Mouse (Mus musculus): Measurements from ENCODE around the gene Ap3d1. TPM values are rescaled to one million over a fixed set of nuclear protein-coding genes. Genes with fewer than 3 reads are reported as not detected.

The Ap3d1 gene
- polyA plus RNA-seq, 1 experiment from 2014 or later = 58.9 TPM

DNA sequence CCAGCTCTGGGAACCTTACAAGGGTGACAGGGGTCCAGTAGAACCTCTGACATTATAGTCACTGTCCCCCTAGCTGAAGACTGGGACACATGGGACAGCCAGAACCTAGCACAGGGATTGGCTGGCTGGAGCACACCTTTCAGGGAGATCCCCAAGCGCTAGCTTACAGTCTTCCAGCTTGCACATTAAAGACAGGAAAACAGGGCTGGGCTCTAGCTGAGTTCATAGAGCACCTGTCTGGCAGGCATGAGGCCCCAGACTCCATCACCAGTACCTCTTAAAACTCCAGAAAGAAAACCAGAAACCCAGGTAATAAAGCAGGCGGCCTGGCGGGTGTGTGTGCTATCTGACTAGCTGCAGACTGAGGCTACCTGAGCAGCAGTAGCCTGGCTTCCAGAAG, 68.4 kb downstream of the Ap3d1 start:
- 84% methylated on average over 3 of the region's 3 CpGs for WGBS
- H3K4me1 ChIP-seq (replicated peaks) = peaks cover 60% of the 10 kb centered on the region
- no peaks in the 10 kb centered on the region for H3K27me3 ChIP-seq (replicated peaks)
- ATAC-seq (ENCODE audit: insufficient number of reproducible peaks, low FRiP score) = no peak
- peak overlapping the region; percentile 84 for H3K4me2 ChIP-seq
- peak overlapping the region; percentile 83 for H3K4me3 ChIP-seq
- no peaks in the 10 kb centered on the region for H3K9me3 ChIP-seq (replicated peaks)
- H3K36me3 ChIP-seq = peaks cover 46% of the 10 kb centered on the region
- 0 out of 2 replicates have a peak overlapping the region, but pooled peaks have one; percentile 26 for H3K27ac ChIP-seq (ENCODE audit: poor library complexity, severe bottlenecking)
- peak overlapping the region; percentile 95 for H3K9ac ChIP-seq

DNA sequence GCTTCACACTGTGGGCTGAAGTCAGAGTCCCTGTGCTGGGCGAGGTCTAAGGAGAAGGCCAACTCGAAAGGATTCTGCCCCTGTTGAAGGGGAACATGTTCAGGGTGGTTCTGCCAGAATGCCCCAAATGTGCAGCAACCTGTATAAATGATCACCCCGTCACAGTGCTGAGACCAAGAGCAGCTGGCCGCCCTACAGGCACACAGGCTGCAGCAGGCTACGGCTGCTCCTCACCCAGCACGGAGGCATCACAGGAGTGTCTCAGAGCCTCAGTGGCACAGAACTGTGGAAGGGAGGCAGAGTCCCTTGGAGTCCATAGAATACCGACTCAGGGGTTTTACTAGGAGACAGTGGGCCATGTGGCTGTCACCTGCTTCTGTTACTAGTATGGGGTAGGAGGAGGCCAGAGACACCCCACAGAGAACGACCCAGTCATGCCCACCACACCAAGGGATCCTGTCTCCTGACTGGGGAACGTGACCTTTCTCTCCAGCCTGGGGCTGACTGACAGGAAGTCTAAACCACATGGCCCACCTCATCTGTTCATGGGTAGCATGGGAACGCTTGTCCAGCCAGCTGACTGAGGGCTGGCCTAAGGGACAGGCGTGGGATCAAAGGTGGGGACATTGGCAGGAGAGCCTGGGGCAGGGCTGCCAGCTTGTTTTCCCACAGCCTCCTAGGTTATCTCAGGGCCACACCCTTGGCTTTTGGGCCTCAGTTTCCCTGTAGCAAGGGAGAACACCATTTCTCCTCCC, 70.0 kb downstream of the Ap3d1 start:
- H3K27me3 ChIP-seq (replicated peaks) = no peaks in the 10 kb centered on the region
- H3K4me2 ChIP-seq = no peak overlapping the region
- 0 out of 2 replicates have a peak overlapping the region, but pooled peaks have one; percentile 11 for H3K9ac ChIP-seq
- no peak overlapping the region for H3K27ac ChIP-seq (ENCODE audit: poor library complexity, severe bottlenecking)
- H3K4me3 ChIP-seq = no peak overlapping the region
- H3K4me1 ChIP-seq (replicated peaks) = peaks cover 44% of the 10 kb centered on the region
- no peak for ATAC-seq (ENCODE audit: insufficient number of reproducible peaks, low FRiP score)
- no peaks in the 10 kb centered on the region for H3K9me3 ChIP-seq (replicated peaks)
- WGBS = 80% methylated on average over 11 of the region's 11 CpGs
- H3K36me3 ChIP-seq = peaks cover 62% of the 10 kb centered on the region

DNA sequence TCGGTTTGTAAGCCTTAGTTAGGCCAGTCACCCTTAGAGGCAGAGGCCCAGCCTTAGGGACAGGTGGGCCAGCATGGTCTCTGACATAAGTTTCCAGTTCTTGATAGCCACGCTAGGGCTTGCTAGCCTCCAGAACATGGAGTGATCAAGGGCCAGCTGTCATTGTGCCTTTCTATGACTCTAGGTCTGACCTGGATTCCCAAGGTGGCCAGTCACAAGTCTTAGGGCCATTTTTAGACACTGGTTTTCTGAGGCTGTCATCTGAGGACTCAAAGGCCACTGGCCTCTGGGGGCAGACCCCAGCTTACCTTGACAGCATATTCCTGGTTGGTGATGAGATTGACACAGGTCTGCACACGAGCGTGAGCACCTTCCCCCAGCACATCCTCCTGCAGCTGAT, 70.8 kb downstream of the Ap3d1 start:
- Histone ChIP-seq H3K9me3 (replicated peaks) (no peaks in the 10 kb centered on the region), H3K4me1 (replicated peaks) (peaks cover 50% of the 10 kb centered on the region), H3K27me3 (replicated peaks) (no peaks in the 10 kb centered on the region), H3K27ac (ENCODE audit: poor library complexity, severe bottlenecking) (no peak overlapping the region), H3K4me3 (no peak overlapping the region), H3K9ac (0 out of 2 replicates have a peak overlapping the region, but pooled peaks have one; percentile 11), H3K4me2 (no peak overlapping the region), H3K36me3 (peaks cover 71% of the 10 kb centered on the region)
- 86% methylated on average over 4 of the region's 4 CpGs for WGBS
- ATAC-seq (ENCODE audit: insufficient number of reproducible peaks, low FRiP score) = no peak

DNA sequence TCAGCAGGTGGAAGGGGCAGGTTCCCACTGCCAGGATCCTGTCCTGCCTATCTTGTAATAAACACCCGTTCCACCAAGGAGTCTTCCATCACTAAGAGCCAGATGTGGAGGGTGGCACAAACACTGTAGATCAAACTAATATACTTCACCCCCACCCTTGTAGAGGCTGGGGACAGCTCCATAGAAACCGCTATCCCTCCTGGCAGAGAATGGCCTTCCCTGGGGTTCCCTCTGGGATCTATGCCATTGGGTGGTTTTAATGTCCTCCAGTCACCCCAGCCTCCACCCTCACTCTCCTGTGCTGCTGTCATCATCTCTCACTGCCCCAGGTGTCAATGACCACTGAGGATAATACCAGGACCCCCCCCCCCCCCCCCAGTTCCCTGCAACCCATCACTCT, 71.5 kb downstream of the Ap3d1 start:
- 96% methylated on average over 2 of the region's 2 CpGs for WGBS
- Histone ChIP-seq H3K4me3 (no peak overlapping the region), H3K9me3 (replicated peaks) (no peaks in the 10 kb centered on the region), H3K4me2 (no peak overlapping the region), H3K9ac (0 out of 2 replicates have a peak overlapping the region, but pooled peaks have one; percentile 11), H3K27ac (ENCODE audit: poor library complexity, severe bottlenecking) (no peak overlapping the region), H3K4me1 (replicated peaks) (peaks cover 56% of the 10 kb centered on the region), H3K27me3 (replicated peaks) (no peaks in the 10 kb centered on the region), H3K36me3 (peaks cover 78% of the 10 kb centered on the region)
- ATAC-seq (ENCODE audit: insufficient number of reproducible peaks, low FRiP score) = no peak

DNA sequence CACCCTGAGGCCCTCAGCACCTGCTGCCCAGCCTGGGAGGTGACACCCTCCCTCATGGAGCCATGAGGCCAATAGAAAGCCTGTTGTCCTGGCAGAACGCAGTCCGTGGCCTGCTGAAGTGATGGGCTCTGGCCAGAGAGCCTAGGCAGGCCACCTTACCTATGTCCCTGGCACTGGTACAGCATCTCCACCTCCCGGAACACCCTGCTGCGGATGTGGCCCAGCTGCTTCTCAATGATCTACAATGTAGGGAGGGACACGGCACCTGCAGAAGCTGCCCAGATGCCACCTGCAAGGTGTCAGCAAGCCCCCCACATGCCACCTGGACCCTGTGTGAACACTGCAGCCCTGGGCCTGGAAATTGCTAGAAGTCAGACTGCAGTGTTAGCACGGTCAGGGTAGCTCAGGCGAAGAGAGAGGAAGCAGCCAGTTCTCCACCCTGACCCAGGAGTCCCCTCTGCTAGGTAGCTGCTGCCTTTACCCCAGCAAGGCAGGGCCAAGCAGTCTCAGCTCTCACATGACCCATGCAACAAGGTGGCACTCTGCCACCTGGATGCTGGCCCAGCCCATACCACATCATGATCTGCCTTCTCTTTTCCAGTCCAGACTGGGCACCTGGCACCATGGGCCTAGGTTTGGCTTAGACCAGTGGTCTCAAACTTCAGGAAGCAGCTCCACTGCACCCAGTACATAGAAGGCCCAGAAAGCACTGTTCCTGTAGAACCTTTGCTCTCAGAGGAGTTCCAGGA, 72.2 kb downstream of the Ap3d1 start:
- Histone ChIP-seq H3K9ac (no peak overlapping the region), H3K27ac (ENCODE audit: poor library complexity, severe bottlenecking) (no peak overlapping the region), H3K4me3 (no peak overlapping the region), H3K27me3 (replicated peaks) (no peaks in the 10 kb centered on the region), H3K4me1 (replicated peaks) (peaks cover 61% of the 10 kb centered on the region), H3K4me2 (no peak overlapping the region), H3K36me3 (peaks cover 79% of the 10 kb centered on the region), H3K9me3 (replicated peaks) (no peaks in the 10 kb centered on the region)
- WGBS = 95% methylated on average over 7 of the region's 7 CpGs
- ATAC-seq (ENCODE audit: insufficient number of reproducible peaks, low FRiP score) = no peak

DNA sequence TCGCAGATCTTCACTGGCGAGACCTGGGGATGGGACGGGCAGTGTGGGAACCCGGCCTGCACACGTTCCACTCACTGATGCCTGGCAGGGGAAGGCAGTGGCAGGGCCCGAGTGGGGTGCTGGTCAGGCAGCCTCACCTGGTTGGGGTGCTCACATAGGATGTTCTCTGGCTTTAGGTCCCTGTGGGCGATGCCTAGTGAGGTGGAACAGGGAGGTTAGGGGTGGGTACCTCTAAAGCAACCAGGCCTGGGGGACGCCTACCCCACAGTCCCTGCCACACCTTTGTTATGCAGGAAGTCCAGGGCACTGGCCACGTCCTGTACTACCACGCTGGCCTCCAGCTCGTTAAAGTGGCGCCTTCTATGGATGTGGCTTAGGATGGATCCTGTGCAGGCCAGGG, 73.0 kb downstream of the Ap3d1 start:
- WGBS = 87% methylated on average over 12 of the region's 12 CpGs
- Histone ChIP-seq H3K36me3 (peaks cover 79% of the 10 kb centered on the region), H3K4me1 (replicated peaks) (peaks cover 61% of the 10 kb centered on the region), H3K9ac (no peak overlapping the region; the same call in 1 of the 2 replicates), H3K27ac (ENCODE audit: poor library complexity, severe bottlenecking) (no peak overlapping the region), H3K4me3 (no peak overlapping the region), H3K27me3 (replicated peaks) (no peaks in the 10 kb centered on the region), H3K4me2 (no peak overlapping the region), H3K9me3 (replicated peaks) (no peaks in the 10 kb centered on the region)
- ATAC-seq (ENCODE audit: insufficient number of reproducible peaks, low FRiP score) = no peak

DNA sequence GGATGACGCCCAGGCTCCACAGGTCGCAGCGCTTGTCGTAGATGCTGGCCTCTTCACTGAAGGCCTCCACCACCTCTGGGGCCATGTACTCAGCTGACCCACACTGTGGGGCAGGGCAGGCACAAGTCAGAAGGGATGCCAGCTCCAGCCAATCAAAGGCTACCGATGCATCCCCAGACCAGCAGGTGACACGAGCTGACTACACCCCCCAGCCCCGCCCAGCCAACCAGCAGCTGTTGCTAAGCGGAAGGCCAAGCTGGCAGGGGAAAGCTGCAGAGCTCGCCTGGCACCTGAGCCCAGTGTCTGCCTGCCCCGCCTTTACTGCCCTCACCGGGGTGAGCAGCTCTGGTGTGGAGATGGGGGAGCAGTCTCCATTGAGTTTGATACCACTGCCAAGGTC, 73.5 kb downstream of the Ap3d1 start:
- H3K27ac ChIP-seq (ENCODE audit: poor library complexity, severe bottlenecking) = no peak overlapping the region
- H3K36me3 ChIP-seq = peaks cover 79% of the 10 kb centered on the region
- H3K4me3 ChIP-seq = no peak overlapping the region
- H3K9me3 ChIP-seq (replicated peaks) = no peaks in the 10 kb centered on the region
- 83% methylated on average over 11 of the region's 11 CpGs for WGBS
- H3K9ac ChIP-seq = no peak overlapping the region
- no peak overlapping the region for H3K4me2 ChIP-seq
- H3K27me3 ChIP-seq (replicated peaks) = no peaks in the 10 kb centered on the region
- no peak for ATAC-seq (ENCODE audit: insufficient number of reproducible peaks, low FRiP score)
- peaks cover 61% of the 10 kb centered on the region for H3K4me1 ChIP-seq (replicated peaks)

DNA sequence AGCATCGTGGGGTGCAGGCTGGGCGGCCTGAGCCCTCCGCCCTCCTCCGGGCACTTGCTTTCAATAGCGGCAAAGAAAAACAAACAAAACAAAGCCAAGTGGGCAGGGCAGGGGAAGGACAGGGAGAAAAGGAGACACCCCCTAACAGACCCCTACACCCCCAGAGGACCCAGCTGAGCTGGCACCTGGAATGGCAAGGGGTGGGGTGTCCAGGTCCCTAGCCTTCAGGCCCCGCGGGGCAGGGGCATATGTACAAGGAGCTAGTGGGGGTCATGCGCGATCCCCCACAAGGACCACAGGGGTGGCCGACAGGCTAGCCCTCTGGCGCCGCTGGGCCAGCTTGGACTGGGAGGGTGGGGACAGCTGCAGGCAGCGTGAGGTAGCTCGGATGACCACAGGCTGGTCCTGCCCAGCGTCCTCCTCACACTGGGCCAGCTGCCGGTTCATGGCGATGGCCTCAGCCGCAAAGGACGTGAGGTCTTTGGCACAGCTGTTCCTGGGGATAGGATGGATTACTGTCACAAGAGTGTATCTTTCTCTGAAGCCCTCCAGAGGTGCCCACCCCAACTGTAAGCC, 75.1 kb downstream of the Ap3d1 start:
- 85% methylated on average over 19 of the region's 19 CpGs for WGBS
- H3K9ac ChIP-seq = 0 out of 2 replicates have a peak overlapping the region, but pooled peaks have one; percentile 15

DNA sequence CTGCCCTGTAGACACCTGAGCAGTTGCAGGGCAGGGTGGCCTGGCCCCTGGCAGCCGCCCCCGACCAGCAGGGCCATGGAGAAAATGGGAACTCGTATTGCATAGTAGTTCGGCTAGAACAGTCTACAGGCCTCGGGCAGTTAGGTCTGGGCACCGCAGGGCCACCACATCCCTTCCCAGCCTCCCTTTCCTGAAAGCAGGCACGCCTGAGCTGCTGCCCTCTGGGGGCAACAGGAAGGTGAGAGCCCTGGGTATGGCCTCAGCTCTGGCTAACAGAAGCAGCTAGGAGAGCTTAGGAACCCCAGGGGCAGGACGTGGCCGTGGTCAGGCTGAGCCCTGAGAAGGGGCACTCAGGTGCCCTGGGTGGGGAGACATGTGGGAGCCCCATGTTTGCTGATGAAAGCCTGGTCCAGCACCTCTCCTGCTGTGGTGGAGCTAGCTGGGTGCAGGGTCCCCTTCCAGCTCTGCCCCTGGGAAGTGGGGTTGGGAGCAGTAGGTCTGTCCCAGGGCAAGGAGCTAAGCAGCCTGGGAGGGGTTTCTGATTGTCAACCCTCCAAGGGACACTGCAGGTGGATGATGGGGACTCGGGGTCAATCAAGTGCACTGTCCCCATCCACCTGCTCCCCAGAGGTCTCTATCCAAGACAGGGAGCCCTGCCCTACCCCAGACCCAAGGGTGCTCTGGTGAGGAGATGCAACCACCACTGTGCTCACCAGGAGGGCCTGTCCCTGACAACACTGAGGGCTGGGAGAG, 75.9 kb downstream of the Ap3d1 start:
- ATAC-seq (ENCODE audit: insufficient number of reproducible peaks, low FRiP score) = no peak
- peaks cover 58% of the 10 kb centered on the region for H3K36me3 ChIP-seq
- WGBS = 79% methylated on average over 10 of the region's 10 CpGs
- H3K27ac ChIP-seq (ENCODE audit: poor library complexity, severe bottlenecking) = peak overlapping the region; percentile 86
- peaks cover 44% of the 10 kb centered on the region for H3K4me1 ChIP-seq (replicated peaks)
- no peaks in the 10 kb centered on the region for H3K27me3 ChIP-seq (replicated peaks)
- H3K4me3 ChIP-seq = no peak overlapping the region
- no peak overlapping the region for H3K4me2 ChIP-seq
- peak overlapping the region; percentile 15; the same call in 1 of the 2 replicates for H3K9ac ChIP-seq
- no peaks in the 10 kb centered on the region for H3K9me3 ChIP-seq (replicated peaks)

More for the DNA sequence above, 75.1 kb downstream of the Ap3d1 start:
- Histone ChIP-seq H3K4me1 (replicated peaks) (peaks cover 49% of the 10 kb centered on the region), H3K4me2 (no peak overlapping the region), H3K4me3 (no peak overlapping the region), H3K36me3 (peaks cover 65% of the 10 kb centered on the region), H3K9me3 (replicated peaks) (no peaks in the 10 kb centered on the region), H3K27ac (ENCODE audit: poor library complexity, severe bottlenecking) (no peak overlapping the region), H3K27me3 (replicated peaks) (no peaks in the 10 kb centered on the region)
- no peak for ATAC-seq (ENCODE audit: insufficient number of reproducible peaks, low FRiP score)

DNA sequence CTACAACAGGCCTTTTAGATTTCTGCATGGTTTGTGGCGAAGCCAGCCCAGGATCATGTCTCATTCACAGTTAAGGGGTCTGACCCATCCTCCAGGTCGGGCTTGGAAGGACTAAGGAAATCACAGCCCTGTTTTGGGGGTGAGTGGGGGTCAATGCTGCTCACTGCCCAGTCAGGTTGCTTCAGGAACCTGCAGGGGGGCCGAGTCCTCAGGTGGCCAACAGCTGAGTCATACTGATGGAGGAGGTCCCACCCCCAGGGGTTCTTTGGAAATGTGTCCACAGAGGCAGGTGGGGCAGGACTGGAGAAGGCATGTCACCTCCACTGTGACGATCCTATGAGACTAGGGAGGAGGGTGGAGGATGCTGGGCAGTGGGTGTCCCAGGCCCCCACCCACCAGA, 76.6 kb downstream of the Ap3d1 start:
- H3K4me2 ChIP-seq = peak overlapping the region; percentile 57; the same call in 1 of the 2 replicates
- no peak for ATAC-seq (ENCODE audit: insufficient number of reproducible peaks, low FRiP score)
- H3K36me3 ChIP-seq = peaks cover 51% of the 10 kb centered on the region
- H3K9me3 ChIP-seq (replicated peaks) = no peaks in the 10 kb centered on the region
- H3K27me3 ChIP-seq (replicated peaks) = no peaks in the 10 kb centered on the region
- peak overlapping the region; percentile 60; the same call in 1 of the 2 replicates for H3K9ac ChIP-seq
- WGBS = 64% methylated on average over 4 of the region's 4 CpGs
- peaks cover 44% of the 10 kb centered on the region for H3K4me1 ChIP-seq (replicated peaks)
- no peak overlapping the region for H3K4me3 ChIP-seq
- H3K27ac ChIP-seq (ENCODE audit: poor library complexity, severe bottlenecking) = peak overlapping the region; percentile 86
